Mouse (Mus musculus) adipocyte (in vitro differentiated cells): Measurements from ENCODE around the gene Kpna3.

Experiments used
- DNase-seq: peaks from one replicate; pipeline ENCODE4 v3.0.0-alpha.2; 2016; ENCODE audit warnings: low spot score

Kpna3 gene

DNA sequence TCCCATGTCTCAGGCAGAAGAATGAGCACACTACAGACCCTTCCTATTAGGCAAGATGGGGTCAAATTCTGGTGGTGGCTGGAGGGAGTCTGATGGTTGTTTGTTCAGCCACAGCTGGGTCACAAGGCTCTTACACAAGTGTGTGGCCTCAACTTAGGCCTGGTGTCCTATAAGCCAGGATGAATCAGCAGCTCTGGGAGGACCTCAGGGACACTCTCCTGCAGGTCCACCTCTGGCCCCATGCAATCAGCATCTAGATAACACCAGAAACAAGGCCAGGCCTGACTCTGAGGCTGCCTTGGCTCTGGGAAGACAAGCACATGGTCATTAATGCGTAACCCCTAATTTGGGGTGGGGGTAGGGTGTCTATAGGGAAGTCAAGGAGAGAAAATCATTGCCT, 118.9 kb downstream of the Kpna3 start:
- DNase-seq: peak; percentile 81

GRCm38 (mm10) chr14:61316861-61317260, 122.8 kb downstream of the Kpna3 start:
- DNase-seq: peak; percentile 74
